Mouse (Mus musculus): ENCODE data around the gene Cflar.
"Not testable (repeated sequence)": the region's sequence is repeated elsewhere in the genome, so short reads cannot be mapped to it uniquely, and the experiment has no call there.

Cflar gene

GRCm38 (mm10) chr1:58711365-58712016, at the start of gene Cflar:
TSS of gene Cflar (plus strand) at chr1:58711508.
- no peak for DNase-seq (ENCODE audit: extremely low spot score, low read depth, low spot score)

GRCm38 (mm10) chr1:58662671-58663070, 48.6 kb upstream of the Cflar start:
- DNase-seq (ENCODE audit: extremely low spot score, low read depth, low spot score), result not testable (repeated sequence)

GRCm38 (mm10) chr1:58663365-58663764, 47.9 kb upstream of the Cflar start:
- not testable (repeated sequence) for DNase-seq (ENCODE audit: extremely low spot score, low read depth, low spot score)

- no peak for DNase-seq (ENCODE audit: extremely low spot score, low read depth, low spot score)
These were observed 43.1 kb upstream of the Cflar start for GRCm38 (mm10) chr1:58668191-58668590.

- not testable (repeated sequence) for DNase-seq (ENCODE audit: extremely low spot score, low read depth, low spot score)
These were observed 41.7 kb upstream of the Cflar start for GRCm38 (mm10) chr1:58669635-58670034.

- no peak for DNase-seq (ENCODE audit: extremely low spot score, low read depth, low spot score)
These were observed 39.2 kb upstream of the Cflar start for GRCm38 (mm10) chr1:58672116-58672515.

GRCm38 (mm10) chr1:58675011-58675410, 36.3 kb upstream of the Cflar start:
- no peak for DNase-seq (ENCODE audit: extremely low spot score, low read depth, low spot score)

GRCm38 (mm10) chr1:58677575-58677974, 33.7 kb upstream of the Cflar start:
- no peak for DNase-seq (ENCODE audit: extremely low spot score, low read depth, low spot score)

GRCm38 (mm10) chr1:58678412-58678811, 32.9 kb upstream of the Cflar start:
- not testable (repeated sequence) for DNase-seq (ENCODE audit: extremely low spot score, low read depth, low spot score)

- no peak for DNase-seq (ENCODE audit: extremely low spot score, low read depth, low spot score)
These were observed 21.9 kb upstream of the Cflar start for GRCm38 (mm10) chr1:58689426-58689825.

- DNase-seq (ENCODE audit: extremely low spot score, low read depth, low spot score), result no peak
These were observed 21.1 kb upstream of the Cflar start for GRCm38 (mm10) chr1:58690006-58690744.

GRCm38 (mm10) chr1:58690834-58691488, 20.3 kb upstream of the Cflar start:
- DNase-seq (ENCODE audit: extremely low spot score, low read depth, low spot score), result not testable (repeated sequence)

- DNase-seq (ENCODE audit: extremely low spot score, low read depth, low spot score), result not testable (repeated sequence)
These were observed 19.6 kb upstream of the Cflar start for GRCm38 (mm10) chr1:58691718-58692117.

GRCm38 (mm10) chr1:58693696-58694095, 17.6 kb upstream of the Cflar start:
- no peak for DNase-seq (ENCODE audit: extremely low spot score, low read depth, low spot score)

GRCm38 (mm10) chr1:58695810-58696209, 15.5 kb upstream of the Cflar start, which contains the start of gene Als2cr12:
TSS of gene Als2cr12 (minus strand) at chr1:58695989.
- not testable (repeated sequence) for DNase-seq (ENCODE audit: extremely low spot score, low read depth, low spot score)

- DNase-seq (ENCODE audit: extremely low spot score, low read depth, low spot score), result not testable (repeated sequence)
These were observed 13.7 kb upstream of the Cflar start for GRCm38 (mm10) chr1:58697607-58698006.

- no peak for DNase-seq (ENCODE audit: extremely low spot score, low read depth, low spot score)
These were observed 12.5 kb upstream of the Cflar start for GRCm38 (mm10) chr1:58698781-58699180.

GRCm38 (mm10) chr1:58699988-58700387, 11.3 kb upstream of the Cflar start:
- DNase-seq (ENCODE audit: extremely low spot score, low read depth, low spot score), result no peak

- not testable (repeated sequence) for DNase-seq (ENCODE audit: extremely low spot score, low read depth, low spot score)
These were observed 10.6 kb upstream of the Cflar start for GRCm38 (mm10) chr1:58700580-58701162.

GRCm38 (mm10) chr1:58710043-58710442, 1.3 kb upstream of the Cflar start:
- not testable (repeated sequence) for DNase-seq (ENCODE audit: extremely low spot score, low read depth, low spot score)

GRCm38 (mm10) chr1:58710711-58711364, 470 bp upstream of the Cflar start:
- DNase-seq (ENCODE audit: extremely low spot score, low read depth, low spot score), result no peak
